Mouse (Mus musculus) cerebellum, adult 2 months (tissue): ENCODE results near the gene Ryr3.

ENCODE experiments used
- CTCF ChIP-seq: fragments of 200-500 bp; IDR thresholded peaks from 2 replicates; pipeline ENCODE4 v1.5.1; 2011; ENCODE audit warnings: low read depth, mild to moderate bottlenecking, control low read depth, low read length, moderate library complexity, borderline replicate concordance; ENCODE audit not compliant: insufficient read depth
- POLR2A ChIP-seq: fragments of 200-500 bp; IDR thresholded peaks from 2 replicates; pipeline ENCODE4 v1.6.1; 2011; ENCODE audit warnings: low read length, control low read depth, borderline replicate concordance; ENCODE audit not compliant: insufficient read depth

DNA sequence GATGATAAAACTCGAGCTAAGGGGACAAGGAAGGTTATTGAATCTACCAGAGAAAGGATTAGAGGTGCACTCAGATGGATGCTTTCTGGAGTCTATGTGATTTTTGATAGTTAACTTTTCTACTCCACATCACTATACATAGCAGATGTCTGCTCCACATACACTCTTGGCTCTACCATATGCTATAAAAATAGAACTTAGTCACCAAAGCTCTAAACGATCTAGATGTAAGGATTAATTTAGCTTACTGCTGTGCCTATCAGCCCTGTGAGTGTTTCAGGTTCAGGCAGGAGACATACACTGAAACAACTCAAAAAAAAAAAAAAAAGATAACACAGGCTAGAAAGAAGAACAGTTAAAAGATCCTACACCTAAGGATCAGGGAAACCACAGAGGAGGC, 410.9 kb downstream of the Ryr3 start:
- TF ChIP-seq CTCF (no peak), POLR2A (no peak)
